Mouse (Mus musculus) brain, embryonic 14.5 days (tissue): ENCODE measurements at regions not wholly inside any gene's neighbourhood (a gene's known extent, or its start where the extent isn't known, plus 50 kb on each side); places are given as distances from the start of the nearest gene placed in this dataset.

Experiments
- CTCF ChIP-seq: fragments of 200-500 bp; IDR thresholded peaks from 2 replicates; pipeline ENCODE4 v1.5.1; 2012; ENCODE audit warnings: inconsistent platforms, mild to moderate bottlenecking, moderate library complexity, borderline replicate concordance; ENCODE audit not compliant: insufficient read depth, insufficient read length; ENCODE audit errors: extremely low read depth
- POLR2A ChIP-seq: fragments of 200-500 bp; IDR thresholded peaks from 2 replicates; pipeline ENCODE4 v1.6.1; 2012; ENCODE audit warnings: mild to moderate bottlenecking, inconsistent platforms, borderline replicate concordance; ENCODE audit not compliant: poor library complexity, insufficient read depth, insufficient read length, severe bottlenecking; ENCODE audit errors: extremely low read depth

- TF ChIP-seq CTCF, result no peak
- TF ChIP-seq POLR2A, result no peak
These were observed 113.3 kb upstream of the Prdm1 start for GRCm38 (mm10) chr10:44641616-44642015.
